Mouse (Mus musculus): ENCODE data around the gene Tas1r1. TPM values are rescaled to one million over a fixed set of nuclear protein-coding genes. Genes with fewer than 3 reads are reported as not detected.
"Not testable (repeated sequence)": the region's sequence is repeated elsewhere in the genome, so short reads cannot be mapped to it uniquely, and the experiment has no call there.

Gene Tas1r1
- total RNA-seq, 2 experiments from 2014 or later = 0.52 to 0.91 TPM

DNA sequence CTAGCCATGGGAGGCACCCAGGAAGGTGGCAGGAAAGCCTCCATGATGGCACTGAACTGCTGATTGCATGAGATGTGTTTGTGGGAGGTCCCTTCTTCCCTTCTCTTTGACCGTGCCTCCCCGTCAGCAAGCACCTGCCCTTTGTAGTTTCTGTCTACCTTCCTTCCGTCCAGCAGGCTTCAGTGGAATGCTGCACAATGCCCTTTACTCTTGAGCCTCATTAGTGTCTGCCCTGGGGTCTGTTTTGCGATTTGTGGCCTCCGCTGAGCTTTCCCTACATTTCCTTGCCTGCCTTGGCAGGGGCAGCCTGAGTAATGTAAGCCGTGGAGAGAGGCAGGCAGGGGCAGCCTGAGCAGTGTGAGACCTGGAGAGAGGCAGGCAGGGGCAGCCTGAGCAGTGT, 6.2 kb upstream of the Tas1r1 start:
- no peak for DNase-seq (ENCODE audit: low spot score)

DNA sequence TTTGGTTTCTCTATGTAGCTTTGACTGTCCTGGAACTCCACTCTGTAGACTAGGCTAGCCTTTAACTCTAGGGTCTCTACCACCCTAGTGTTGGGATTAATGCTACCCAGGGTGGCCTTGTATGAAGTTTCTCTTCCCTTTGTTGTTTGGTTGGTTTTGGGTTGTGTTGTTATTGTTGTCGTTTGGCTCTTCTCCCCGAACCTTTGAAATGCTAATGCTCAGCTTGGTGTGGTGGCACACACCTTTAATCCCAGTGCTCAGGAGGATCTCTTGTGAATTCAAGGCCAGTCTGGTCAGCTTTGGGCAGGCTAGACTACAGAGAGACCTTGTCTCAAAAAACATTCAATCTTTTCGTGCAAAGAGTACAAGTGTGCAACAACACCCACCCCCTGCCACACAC, 4.8 kb upstream of the Tas1r1 start:
- no peak for DNase-seq (ENCODE audit: low spot score)

DNA sequence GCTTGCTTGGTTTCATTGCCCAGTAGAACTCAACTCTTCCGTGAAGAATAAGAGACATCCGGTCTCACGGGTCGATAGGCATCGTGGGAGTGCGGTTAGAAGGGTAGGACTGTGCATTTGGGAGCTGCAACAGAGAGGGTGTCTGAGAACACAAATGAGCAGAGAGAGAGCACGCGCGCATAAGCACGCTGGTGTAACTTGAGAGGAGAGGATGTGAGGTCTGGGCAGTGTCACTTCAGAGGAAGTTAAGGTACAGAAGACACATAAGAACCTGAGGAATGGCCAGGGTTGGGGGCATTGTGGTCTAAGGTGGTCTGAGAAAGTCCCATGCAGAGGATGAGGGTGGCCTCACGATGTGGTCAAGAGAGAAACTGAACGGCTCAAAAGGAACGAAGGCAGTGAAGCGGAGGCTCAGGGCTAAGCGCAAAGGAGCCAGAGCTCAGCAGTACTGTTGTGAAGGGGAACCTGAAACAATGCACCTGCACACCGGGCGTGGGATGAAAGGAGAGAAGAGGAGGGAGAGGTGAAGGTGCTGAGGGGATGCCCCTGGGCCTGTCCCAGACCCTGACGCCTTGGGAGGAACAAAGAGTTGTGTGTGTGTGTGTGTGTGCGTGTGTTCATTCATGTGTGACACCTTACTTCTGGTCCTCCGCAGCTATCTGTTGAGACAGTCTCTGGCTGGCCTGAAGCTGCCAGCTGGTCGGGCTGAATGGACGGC, 3.7 kb upstream of the Tas1r1 start:
- no peak for DNase-seq (ENCODE audit: low spot score)

DNA sequence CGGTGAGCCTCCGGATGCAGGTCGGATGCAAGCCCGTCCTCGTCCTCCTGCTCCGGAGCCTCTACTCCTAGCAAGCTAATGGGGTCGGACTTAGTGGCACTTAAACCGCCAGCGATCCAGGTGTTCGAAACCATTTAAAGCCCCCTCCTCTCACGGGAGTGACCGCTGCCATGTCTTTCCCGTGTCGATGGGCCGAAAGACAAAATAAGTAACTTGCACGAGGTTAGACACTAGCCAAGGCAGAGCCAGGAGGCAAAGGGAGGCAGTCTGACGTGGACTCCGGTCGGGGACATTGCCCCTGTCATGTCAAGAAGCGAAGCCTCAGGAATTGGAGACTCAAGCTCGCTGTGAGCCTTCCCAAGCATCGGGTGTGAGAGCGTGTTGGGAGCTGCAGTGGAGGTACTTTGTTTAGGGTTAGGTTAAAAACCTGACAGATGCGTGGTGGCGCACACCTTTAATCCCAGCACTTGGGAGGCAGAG, 1.5 kb upstream of the Tas1r1 start:
- DNase-seq (ENCODE audit: low spot score) = no peak

DNA sequence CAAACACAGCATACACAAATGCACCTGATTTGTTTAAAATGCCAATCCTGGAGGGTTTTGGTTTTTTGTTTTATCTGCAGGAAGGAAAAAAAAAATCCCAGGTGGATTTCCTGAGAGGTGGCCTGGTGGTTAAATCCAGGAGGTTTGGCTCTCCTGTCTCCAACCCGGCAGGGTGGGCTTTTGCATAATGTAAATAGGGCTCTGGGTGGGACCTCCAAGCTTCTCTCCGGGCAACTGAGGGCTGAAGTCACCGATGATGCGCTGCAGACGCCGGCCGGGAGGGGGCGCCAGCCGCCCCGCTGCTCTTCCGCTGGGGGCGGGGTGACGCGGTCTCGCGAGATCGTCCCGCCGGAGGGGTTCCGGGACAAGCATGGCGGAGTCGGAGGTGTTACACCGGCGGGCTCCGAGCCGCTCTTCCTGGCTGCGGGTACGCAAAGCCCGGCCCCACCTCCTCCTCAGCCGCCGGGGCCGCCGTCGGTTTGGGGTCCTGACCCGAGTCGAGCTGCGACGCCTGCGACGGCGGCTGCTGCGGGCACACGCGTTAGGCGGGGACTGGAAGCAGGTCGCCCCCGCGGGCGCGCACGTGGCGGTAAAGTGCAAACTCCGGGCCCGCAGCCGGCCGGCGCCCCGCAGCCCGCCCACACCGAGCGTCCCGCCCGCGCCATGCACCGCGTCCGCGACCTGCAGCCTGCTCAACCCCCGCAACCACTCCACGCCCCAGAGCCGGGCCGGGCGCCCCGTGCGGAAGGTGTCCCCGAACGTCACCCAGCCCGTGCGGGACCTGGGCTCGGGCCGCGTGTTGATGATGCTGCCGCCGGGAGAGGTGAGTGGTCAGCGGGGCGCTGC, 840 bp upstream of the Tas1r1 start, which contains the start of gene Nol9:
Gene Nol9, plus strand, starts transcription at position 337 of the 846 bp plus-strand sequence.
- DNase-seq (ENCODE audit: low spot score) = peak; percentile 93

DNA sequence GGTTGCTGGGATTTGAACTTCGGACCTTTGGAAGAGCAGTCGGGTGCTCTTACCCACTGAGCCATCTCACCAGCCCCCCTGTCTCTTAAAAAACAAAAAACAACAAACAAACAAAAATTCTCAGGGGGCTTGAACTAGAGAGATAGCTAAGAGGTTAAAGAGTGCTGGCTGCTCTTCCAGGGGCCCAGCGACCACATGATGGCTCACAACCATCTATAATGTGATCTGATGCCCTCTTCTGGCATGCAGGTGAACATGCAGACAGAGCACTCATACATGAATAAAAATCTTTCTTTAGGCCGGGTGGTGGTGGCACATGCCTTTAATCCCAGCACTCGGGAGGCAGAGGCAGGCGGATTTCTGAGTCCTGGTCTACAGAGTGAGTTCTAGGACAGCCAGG, 1.9 kb downstream of the Tas1r1 start:
- not testable (repeated sequence) for DNase-seq (ENCODE audit: low spot score)

DNA sequence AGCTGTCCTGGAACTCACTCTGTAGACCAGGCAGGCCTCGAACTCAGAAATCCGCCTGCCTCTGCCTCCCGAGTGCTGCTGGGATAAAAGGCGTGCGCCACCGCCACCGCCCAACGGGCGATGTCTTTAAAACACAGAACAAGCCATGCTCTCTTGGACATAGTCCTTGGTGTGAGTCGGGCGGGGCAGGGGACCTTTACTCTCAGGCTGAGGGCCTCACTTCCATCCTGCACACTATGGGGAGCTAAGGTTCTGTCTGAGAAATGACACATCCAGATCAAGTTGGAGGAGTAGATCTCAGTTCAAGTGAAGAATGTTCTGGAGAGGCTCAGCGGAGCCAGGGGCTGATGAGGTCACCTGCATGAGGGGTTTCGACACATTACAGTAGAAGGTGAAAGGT, 5.4 kb downstream of the Tas1r1 start:
- no peak for DNase-seq (ENCODE audit: low spot score)

DNA sequence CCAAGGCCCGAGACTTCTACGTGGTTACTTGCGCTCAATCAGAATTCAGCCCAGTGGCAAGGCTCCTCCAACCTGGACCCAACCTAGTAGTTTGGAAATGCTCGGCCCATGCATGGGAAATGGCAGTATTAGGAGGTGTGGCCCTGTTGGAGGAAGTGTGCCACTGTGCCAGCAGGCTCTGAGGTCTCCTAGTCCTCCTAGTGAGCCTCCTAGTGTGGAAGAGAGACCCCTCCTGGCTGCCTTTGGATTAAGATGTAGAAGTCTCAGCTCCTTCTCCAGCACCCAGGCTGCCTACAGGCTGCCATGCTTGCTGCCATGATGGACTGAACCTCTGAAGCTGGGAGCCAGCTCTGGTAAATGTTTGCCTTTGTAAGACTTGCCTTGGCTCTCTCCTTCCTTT, 8.4 kb downstream of the Tas1r1 start:
- DNase-seq (ENCODE audit: low spot score) = no peak

DNA sequence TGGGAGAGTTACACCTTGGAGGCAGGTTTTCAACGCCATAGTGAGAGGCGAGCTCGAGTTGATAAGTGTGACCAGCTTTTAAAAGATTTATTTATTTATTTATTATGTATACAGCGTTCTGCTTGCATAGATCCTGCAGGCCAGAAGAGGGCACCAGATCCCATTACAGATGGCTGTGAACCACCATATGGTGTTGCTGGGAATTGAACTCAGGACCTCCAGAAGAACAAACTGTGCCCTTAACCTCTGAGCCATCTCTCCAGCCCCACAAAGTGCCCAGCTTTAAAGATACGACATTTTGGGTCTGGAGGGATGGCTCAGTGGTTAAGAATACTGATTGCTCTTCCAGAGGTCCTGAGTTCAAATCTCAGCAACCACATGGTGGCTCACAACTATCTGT, 9.3 kb downstream of the Tas1r1 start:
- DNase-seq (ENCODE audit: low spot score) = no peak

DNA sequence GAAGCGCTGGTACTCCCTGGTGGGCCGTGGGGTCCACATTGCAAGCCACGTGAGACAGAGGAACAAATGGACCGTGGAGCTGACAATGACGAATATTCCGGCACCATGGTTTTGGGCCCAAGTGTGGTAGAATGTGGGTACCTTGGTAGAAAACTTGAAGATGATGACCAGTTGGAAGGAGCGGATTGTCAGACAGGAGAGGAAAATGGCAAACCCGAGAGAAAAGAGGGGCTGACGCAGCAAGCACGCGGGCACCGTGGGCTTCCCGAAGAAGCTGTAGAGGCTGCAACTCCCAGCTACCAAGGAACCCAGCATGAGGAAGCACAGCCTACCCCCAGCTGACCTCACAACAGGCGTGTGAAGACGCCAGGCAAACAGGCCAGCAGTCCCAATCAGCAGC, 9.9 kb downstream of the Tas1r1 start:
- no peak for DNase-seq (ENCODE audit: low spot score)

DNA sequence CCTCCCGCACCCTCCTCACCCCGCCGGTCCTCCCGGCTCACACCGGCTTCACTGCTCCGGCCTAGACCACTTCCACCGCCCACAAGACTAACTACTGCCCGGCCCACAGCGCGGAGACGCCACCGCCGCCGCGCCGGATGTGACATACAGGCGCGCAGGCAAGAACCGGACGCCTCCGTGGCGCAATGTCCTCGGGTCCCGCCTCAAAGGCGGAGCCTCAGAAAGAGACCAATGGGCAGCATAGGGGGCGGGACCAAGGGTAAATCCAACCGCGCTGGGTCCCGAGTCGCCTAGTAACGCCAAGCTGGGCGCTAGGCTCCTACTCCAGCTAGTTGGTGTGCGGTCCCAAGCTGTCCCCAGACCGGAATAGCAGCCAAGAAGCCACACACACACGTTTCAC, 10.8 kb downstream of the Tas1r1 start, which contains the start of gene Zbtb48:
Gene Zbtb48, minus strand, starts transcription at position 148 of the 400 bp plus-strand sequence.
- peak; percentile 97 for DNase-seq (ENCODE audit: low spot score)

DNA sequence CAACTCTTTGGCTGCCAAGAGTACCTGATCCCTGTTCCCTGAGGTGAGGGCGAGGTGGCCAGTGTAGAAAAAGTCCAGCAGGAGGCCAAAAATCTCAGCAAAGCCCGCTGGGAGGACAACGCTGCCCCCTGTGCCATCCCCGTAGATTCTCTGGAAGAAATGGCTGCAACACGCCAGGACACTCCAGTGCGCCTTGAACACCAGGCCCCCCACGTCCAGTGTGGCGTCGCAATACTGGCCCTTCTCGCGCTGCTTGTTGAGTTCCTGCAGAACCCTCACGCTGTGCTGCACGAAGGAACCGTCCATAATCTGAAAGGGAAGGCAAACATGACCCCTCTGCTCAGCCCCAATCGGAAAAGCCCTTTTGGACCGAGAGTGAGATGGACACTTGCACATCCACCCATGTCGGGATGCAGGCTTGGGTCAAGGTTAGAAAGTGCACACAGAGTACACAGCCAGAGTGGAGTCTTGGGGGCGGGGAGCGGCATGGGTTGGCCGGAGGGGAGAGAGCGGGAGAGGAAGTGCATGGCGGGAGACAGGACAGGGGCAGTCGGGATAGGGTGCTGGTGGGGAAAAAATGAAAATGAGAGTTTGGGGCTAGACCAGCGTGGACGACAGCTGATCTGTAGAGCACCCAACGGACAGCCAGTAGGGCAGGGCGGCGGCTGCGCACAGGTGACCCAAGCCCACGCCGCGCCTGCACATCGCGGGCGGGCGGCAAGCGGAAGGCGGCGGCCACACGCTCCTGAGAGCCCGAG, 11.4 kb downstream of the Tas1r1 start:
- DNase-seq (ENCODE audit: low spot score) = no peak

DNA sequence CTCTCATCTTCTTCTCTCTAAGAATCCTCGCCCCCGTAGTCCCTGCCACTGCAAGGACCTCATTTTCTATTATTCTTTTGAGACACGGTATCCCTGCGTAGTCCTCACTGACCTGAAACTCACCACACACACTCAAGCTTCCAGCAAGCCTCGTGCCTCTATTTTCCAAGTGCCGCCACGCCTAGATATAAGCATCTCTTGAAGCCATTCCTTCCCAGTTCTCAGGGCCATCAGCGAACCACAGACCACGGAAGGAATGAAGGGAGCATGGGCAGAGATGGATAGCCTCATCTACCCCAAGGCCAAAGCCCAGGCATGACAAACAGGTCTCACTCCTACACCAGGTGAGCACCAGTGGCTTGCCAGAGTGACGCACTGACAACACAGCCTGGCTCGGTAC, 13.8 kb downstream of the Tas1r1 start:
- no peak for DNase-seq (ENCODE audit: low spot score)

DNA sequence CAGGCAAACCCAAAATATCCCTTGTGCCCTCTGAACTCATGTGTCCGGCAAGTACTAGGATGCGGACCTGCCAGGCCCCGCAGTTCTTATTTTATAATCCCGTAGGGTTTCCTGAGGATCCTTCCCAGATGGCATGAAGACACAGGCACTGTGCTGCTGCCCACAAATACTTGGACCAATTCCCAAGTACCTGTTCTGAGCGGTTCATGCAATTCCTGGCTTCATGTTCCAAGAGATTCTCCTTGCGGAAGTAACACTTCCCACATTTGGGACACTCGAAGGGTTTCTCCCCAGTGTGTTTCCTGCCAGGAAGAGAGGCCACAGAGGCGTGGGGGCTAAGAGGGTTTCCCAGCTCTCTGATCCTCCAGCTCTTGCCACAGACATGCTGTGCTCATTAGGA, 15.9 kb downstream of the Tas1r1 start:
- DNase-seq (ENCODE audit: low spot score) = no peak

DNA sequence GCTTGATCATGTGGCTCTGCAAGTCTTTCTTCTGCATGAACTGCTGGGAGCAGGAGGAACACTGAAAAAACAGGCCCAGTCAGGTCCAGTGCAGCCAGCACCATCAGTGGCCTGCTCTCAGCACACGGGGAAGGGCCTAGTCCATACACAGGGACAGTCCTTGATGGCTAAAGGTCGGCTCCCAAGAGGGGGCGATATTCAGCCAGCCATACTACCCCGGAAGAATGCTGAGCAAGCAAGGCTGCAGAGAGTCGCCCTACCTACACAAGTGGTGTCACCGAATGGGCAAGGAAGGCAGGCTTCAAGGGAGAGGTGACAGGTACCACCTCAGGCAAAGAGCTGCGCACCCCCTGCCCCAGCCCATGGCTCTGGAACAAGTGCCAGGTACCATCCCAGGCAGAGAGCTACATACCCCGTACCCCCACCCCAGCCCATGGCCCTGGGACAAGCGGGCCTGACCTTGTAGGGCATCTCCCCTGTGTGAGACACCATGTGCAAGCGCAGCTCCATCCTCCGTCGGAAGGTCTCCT, 16.7 kb downstream of the Tas1r1 start:
- no peak for DNase-seq (ENCODE audit: low spot score)

DNA sequence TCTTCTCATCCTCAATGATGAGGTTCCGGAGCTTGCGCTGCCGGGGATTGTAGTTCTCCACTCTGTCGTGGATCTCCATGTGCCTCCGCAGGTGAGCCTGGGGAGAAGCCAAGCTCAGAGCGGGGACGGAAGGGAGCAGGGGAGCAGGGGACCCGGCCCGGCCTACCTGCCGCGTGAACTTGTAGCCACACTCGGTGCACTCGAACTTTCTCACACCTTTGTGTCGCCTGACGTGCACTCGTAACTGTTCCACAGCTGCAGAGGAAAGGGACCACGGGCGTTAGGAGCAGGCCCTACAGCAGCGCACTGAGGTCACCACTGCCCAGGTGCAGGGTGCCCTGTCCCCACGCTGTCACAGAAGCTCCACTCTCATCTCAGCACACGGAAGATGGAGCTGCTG, 18.3 kb downstream of the Tas1r1 start:
- DNase-seq (ENCODE audit: low spot score) = no peak

DNA sequence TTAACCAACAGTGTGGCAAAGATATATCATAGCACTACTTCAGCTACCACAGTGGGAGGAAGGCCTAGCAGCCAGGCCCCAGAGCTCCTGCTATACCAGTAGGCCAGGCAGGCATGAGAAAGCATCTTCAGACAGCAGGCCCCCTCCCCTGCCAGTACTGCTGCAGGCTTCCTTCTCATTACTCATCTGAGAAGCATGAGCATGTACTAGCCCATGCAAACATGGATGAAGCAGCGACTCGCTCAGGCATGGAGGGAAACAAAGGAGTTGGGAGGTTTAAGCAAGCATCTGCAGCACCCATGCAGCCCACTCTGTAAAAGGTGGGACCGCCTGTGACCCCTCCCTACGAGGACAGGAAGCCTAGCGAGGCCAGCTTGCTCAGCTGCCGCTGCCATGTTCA, 19.3 kb downstream of the Tas1r1 start:
- no peak for DNase-seq (ENCODE audit: low spot score)

DNA sequence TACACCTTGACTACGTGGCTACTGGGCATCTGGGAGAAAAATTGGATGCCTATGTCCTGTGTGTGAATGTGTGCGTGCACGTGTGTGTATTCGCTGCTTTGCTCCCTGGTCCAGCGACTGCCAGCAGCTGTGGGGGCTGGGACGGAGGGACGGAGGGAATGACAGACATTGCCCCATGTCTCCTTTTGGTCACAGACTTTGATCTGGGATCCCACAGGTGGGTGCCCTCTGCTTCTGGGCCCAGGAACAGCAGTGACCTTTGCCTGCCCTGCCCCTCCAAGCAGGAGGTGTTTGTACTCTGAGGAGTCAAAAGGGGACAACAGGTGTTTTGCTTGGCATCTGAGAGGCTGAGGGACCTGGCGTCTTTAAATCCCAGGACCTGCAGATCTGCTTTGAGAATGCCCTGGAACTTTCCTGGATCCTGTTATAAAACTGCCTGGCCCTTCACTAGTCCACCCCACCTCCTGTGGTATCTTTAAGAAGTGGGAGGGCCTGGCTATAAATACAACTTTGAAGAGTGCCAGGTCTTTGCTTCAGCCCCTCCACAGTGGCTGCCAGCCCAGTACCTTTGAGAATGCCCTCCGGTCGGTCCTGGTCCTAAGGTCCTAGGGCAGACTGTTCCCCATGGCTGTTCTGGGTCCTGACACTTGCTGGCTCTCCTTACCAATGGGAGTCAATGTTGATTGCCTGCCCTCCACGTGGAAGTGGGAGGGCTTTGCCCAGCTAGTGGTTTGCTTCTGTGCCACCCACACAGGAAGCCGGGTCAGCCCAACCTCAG, 25.1 kb downstream of the Tas1r1 start:
- peak; percentile 74 for DNase-seq (ENCODE audit: low spot score)

DNA sequence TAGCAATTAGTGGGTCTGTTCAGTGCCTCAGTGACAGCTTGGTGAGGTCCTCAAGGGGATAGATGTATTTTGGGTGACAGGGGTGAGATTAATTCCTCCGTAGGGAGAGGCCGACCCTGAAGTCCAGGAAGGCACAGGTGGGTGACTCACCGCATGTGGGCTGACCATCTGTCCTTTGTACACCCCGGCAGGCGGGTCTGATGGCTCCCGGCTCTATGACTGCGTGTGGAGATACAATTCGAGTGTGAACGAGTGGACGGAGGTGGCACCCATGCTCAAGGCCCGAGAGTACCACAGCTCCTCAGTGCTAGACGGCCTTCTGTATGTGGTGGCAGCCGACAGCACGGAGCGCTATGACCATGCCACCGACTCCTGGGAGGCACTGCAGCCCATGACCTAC, 26.3 kb downstream of the Tas1r1 start:
- DNase-seq (ENCODE audit: low spot score) = no peak

DNA sequence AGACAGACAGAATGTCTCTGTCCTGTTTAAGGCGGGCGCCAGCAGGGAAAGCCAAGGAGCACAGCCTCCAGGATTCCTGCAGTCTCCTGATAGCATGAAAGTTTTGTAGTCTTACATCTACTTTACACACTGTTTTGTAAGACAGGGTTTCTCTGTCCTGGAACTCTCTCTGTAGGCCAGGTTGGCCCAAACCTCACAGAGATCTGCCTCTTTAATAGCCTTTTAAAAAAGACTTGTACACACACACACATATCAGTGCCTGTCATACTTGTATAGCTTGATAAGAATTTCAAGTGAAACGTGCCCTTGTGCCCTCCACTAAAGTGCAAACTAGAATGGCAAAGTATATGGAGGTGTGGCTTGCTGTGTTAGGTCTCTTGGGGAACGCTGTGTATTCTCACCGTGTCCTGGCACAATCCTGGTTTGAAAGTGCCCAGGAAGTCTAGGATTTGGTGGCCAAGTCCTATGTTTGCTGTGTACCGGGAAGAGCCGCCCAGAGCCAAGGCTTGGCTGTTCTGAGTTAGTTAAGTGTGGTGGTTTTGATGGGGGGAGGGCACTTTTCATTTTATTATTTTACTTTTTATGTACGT, 27.1 kb downstream of the Tas1r1 start:
- DNase-seq (ENCODE audit: low spot score) = no peak

Data from gastrocnemius, adult 18-20 months (tissue).